In the genomic region with DNA sequence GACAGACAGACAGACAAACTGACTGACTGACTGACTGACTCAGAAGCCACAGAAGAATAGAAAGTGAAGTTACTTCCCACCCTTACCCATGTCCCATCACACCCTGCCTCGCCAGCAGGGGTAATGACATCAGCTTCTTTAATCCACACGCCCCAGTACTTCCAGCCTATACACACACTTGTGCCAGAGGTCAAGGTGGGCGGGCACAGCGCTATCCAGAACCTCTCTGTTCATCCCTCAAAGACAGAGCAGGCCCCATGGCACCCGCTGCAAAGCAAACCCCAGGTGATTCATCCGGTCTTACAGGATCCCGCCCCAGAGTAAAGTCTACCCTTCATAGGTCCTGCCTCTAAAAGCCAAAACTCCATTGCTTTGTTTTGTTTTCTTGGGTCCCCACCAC, we compare ENCODE assay signal across 20 mouse cellular contexts. TPM values are rescaled to one million over a fixed set of nuclear protein-coding genes. Genes with fewer than 3 reads are reported as not detected.
DNase-seq lines count a peak whose midpoint lies in the region; ATAC-seq and TF ChIP-seq lines count a peak whose summit lies in the region.
"Had no signal": no experiment of that assay in that cellular context is flagged by ENCODE, and none has a peak within 500 bp of the region (broad histone marks: within the 10 kb centered on the region; RNA-seq: fewer than 3 reads in every experiment).

No protein-coding gene starts in this region.

- no peak overlapping the region for H3K4me2 ChIP-seq in hindbrain, embryonic 13.5 days
- H3K4me2 ChIP-seq in intestine, postnatal 0 days (replicated peaks; ENCODE audit: low read depth): no peak overlapping the region
- no peak overlapping the region for H3K4me2 ChIP-seq in neural tube, embryonic 15.5 days
- H3K4me2 ChIP-seq: embryonic facial prominence, embryonic 13.5 days; limb, embryonic 12.5 days; liver, embryonic 15.5 days had no signal

- no peak for ATAC-seq in hindbrain, embryonic 13.5 days (ENCODE audit: low FRiP score)
- peak; percentile 83 for ATAC-seq in intestine, postnatal 0 days
- no peak for ATAC-seq in neural tube, embryonic 15.5 days (ENCODE audit: low FRiP score)

- peak overlapping the region; percentile 91 for H3K27ac ChIP-seq in hindbrain, embryonic 10.5 days
- no peak overlapping the region for H3K27ac ChIP-seq in hindbrain, embryonic 13.5 days
- no peak overlapping the region for H3K27ac ChIP-seq in intestine, postnatal 0 days (ENCODE audit: low read depth, low read length)
- H3K27ac ChIP-seq in neural tube, embryonic 15.5 days (replicated peaks): no peak overlapping the region
- H3K27ac ChIP-seq: embryonic facial prominence, embryonic 13.5 days; forebrain, embryonic 13.5 days; heart, adult 2 months; left cerebral cortex, adult 2 months; liver, embryonic 15.5 days had no signal

- WGBS in hindbrain, embryonic 10.5 days: 16% methylated on average over 7 of the region's 7 CpGs
- WGBS in hindbrain, embryonic 13.5 days: 37% methylated on average over 7 of the region's 7 CpGs
- WGBS in intestine, postnatal 0 days: 42% methylated on average over 7 of the region's 7 CpGs
- WGBS in neural tube, embryonic 15.5 days: 45% methylated on average over 7 of the region's 7 CpGs

- no peak overlapping the region for H3K9ac ChIP-seq in hindbrain, embryonic 13.5 days
- H3K9ac ChIP-seq in intestine, postnatal 0 days (ENCODE audit: low read depth, low read length): no peak overlapping the region
- H3K9ac ChIP-seq in neural tube, embryonic 15.5 days (replicated peaks): no peak overlapping the region
- H3K9ac ChIP-seq: forebrain, embryonic 13.5 days; limb, embryonic 12.5 days; liver, embryonic 15.5 days had no signal

- 0 out of 2 replicates have a peak, but pooled peaks cover 4% of the 10 kb centered on the region for H3K9me3 ChIP-seq in hindbrain, embryonic 10.5 days
- H3K9me3 ChIP-seq in hindbrain, embryonic 13.5 days: no peaks in the 10 kb centered on the region
- peaks cover 12% of the 10 kb centered on the region for H3K9me3 ChIP-seq in E14TG2a.4 (ENCODE audit: low read length)
- H3K9me3 ChIP-seq in intestine, postnatal 0 days (ENCODE audit: control insufficient read depth): no peaks in the 10 kb centered on the region
- H3K9me3 ChIP-seq in neural tube, embryonic 15.5 days (replicated peaks): no peaks in the 10 kb centered on the region
- H3K9me3 ChIP-seq: embryonic facial prominence, embryonic 13.5 days; forebrain, embryonic 13.5 days; limb, embryonic 12.5 days; liver, embryonic 15.5 days had no signal

- no peak overlapping the region for H3K4me3 ChIP-seq in hindbrain, embryonic 10.5 days
- no peak overlapping the region for H3K4me3 ChIP-seq in hindbrain, embryonic 13.5 days
- 0 out of 2 replicates have a peak overlapping the region, but pooled peaks have one; percentile 55 for H3K4me3 ChIP-seq in E14TG2a.4 (replicated peaks; ENCODE audit: low read length)
- no peak overlapping the region for H3K4me3 ChIP-seq in intestine, postnatal 0 days (ENCODE audit: low read depth, low read length)
- no peak overlapping the region for H3K4me3 ChIP-seq in neural tube, embryonic 15.5 days (replicated peaks)
- H3K4me3 ChIP-seq: embryonic facial prominence, embryonic 13.5 days; forebrain, embryonic 13.5 days; heart, adult 2 months; left cerebral cortex, adult 2 months; limb, embryonic 12.5 days; liver, embryonic 15.5 days had no signal

- peak; percentile 27 for DNase-seq in hindbrain, embryonic 10.5 days (ENCODE audit: low spot score)
- peak; percentile 32 for DNase-seq in embryo, embryonic 9.5 days (ENCODE audit: extremely low spot score)
- no peak for DNase-seq in frontal cortex, postnatal 36 days (ENCODE audit: low spot score in 2 of 2)
- DNase-seq: adrenal gland, postnatal 25 days; B cell, adult 2 months; cerebellum, postnatal 10 days; heart, adult 2 months; heart, postnatal 14 days; lung, postnatal 36 days; right cerebral cortex, postnatal 25 days had no signal

- peaks cover 74% of the 10 kb centered on the region for H3K4me1 ChIP-seq in hindbrain, embryonic 10.5 days (replicated peaks)
- H3K4me1 ChIP-seq in hindbrain, embryonic 13.5 days (replicated peaks): peaks cover 55% of the 10 kb centered on the region
- H3K4me1 ChIP-seq in E14TG2a.4 (replicated peaks; ENCODE audit: low read depth, low read length): peaks cover 79% of the 10 kb centered on the region
- H3K4me1 ChIP-seq in intestine, postnatal 0 days (replicated peaks; ENCODE audit: control insufficient read depth, insufficient read depth, low read length): peaks cover 36% of the 10 kb centered on the region
- peaks cover 62% of the 10 kb centered on the region for H3K4me1 ChIP-seq in neural tube, embryonic 15.5 days
- H3K4me1 ChIP-seq: liver, embryonic 15.5 days had no signal

- no peaks in the 10 kb centered on the region for H3K36me3 ChIP-seq in hindbrain, embryonic 10.5 days
- no peaks in the 10 kb centered on the region for H3K36me3 ChIP-seq in hindbrain, embryonic 13.5 days
- H3K36me3 ChIP-seq in E14TG2a.4 (ENCODE audit: insufficient read depth, low read length): no peaks in the 10 kb centered on the region
- no peaks in the 10 kb centered on the region for H3K36me3 ChIP-seq in intestine, postnatal 0 days (ENCODE audit: control insufficient read depth, insufficient read depth)
- no peaks in the 10 kb centered on the region for H3K36me3 ChIP-seq in neural tube, embryonic 15.5 days
- H3K36me3 ChIP-seq: embryonic facial prominence, embryonic 13.5 days; G1E; liver, embryonic 15.5 days had no signal

- TF ChIP-seq CTCF in E14TG2a.4 (conservative IDR thresholded peaks at IDR 0.05; ENCODE audit: low read length): no peak
- 0 out of 2 replicates have a peak, but pooled peaks have one; percentile 5 for TF ChIP-seq CTCF in intestine, postnatal 0 days (IDR thresholded peaks at IDR 0.05; ENCODE audit: low read depth)

- peaks cover 18% of the 10 kb centered on the region; the same call in 1 of the 2 replicates for H3K27me3 ChIP-seq in hindbrain, embryonic 10.5 days (ENCODE audit: insufficient read depth, poor library complexity, severe bottlenecking)
- peaks cover 22% of the 10 kb centered on the region; the same call in 1 of the 2 replicates for H3K27me3 ChIP-seq in hindbrain, embryonic 13.5 days
- peaks cover 54% of the 10 kb centered on the region for H3K27me3 ChIP-seq in E14TG2a.4 (ENCODE audit: insufficient read depth, low read length)
- H3K27me3 ChIP-seq in intestine, postnatal 0 days (replicated peaks; ENCODE audit: control insufficient read depth, insufficient read depth, low read length): no peaks in the 10 kb centered on the region
- H3K27me3 ChIP-seq in neural tube, embryonic 15.5 days (replicated peaks): 0 out of 2 replicates have a peak, but pooled peaks cover 2% of the 10 kb centered on the region
- H3K27me3 ChIP-seq: embryonic facial prominence, embryonic 13.5 days; limb, embryonic 12.5 days had no signal

RNA-seq across cellular contexts. Expression of a gene that starts 53.5 kb away (rescaled TPM):
- 13.5 and 16.9 TPM in 2 replicates for polyA plus RNA-seq in hindbrain, embryonic 10.5 days (2016; fragmentation: Nextera tagmentation; extraction: Ambion mirVana)
- 3.5 and 4.7 TPM in 2 replicates for polyA plus RNA-seq in hindbrain, embryonic 13.5 days (2015; fragmentation: Nextera tagmentation; extraction: Ambion mirVana)
- 8.3 and 9.8 TPM in 2 replicates for polyA plus RNA-seq in intestine, postnatal 0 days (2015; fragmentation: Nextera tagmentation; extraction: Ambion mirVana)
- polyA plus RNA-seq in neural tube, embryonic 15.5 days (2015; fragmentation: Nextera tagmentation; extraction: Ambion mirVana): 3.4 and 4.8 TPM in 2 replicates
- polyA plus RNA-seq: G1E had no signal

Comparison
In these comparisons a context has a peak if more than half of its experiments do, and no peak if none do; other contexts are left out.
1. DNase-seq: peak in hindbrain, embryonic 10.5 days (single experiment) and embryo, embryonic 9.5 days (single experiment); none in frontal cortex, postnatal 36 days (0 of 2).